Mouse (Mus musculus): ENCODE measurements around the gene Sdccag8. TPM values are rescaled to one million over a fixed set of nuclear protein-coding genes. Genes with fewer than 3 reads are reported as not detected.

Sdccag8 gene
- polyA plus RNA-seq, 1 experiment from 2014 or later, result 19.2 TPM

DNA sequence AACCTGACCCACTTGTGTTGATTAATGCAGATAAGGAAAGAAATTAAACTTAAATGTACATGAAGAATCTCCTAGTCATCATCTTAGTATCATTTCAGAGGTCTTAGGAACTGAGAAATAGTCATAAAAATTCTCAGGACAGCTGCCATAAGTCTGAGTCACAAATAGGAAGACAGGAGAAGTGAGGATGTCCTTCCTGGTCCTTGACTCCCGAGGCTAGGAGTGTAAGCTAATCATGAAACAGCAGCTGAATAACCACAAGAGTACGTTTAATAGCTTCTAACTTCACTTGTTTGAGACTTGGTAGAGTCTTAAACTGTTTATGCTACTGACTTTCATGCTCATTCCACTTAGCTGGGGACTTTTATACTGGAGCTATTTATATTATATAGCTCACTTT, 214.6 kb downstream of the Sdccag8 start:
- no peak for ATAC-seq (ENCODE audit: insufficient read depth, low FRiP score, low TSS enrichment)
- no peaks in the 10 kb centered on the region for H3K36me3 ChIP-seq (ENCODE audit: control insufficient read depth, insufficient read depth, low read length)
- no peaks in the 10 kb centered on the region for H3K9me3 ChIP-seq (ENCODE audit: control insufficient read depth, low read length)
- H3K27me3 ChIP-seq (ENCODE audit: control insufficient read depth, insufficient read depth, low read length), result no peaks in the 10 kb centered on the region
- no peaks in the 10 kb centered on the region for H3K4me1 ChIP-seq (ENCODE audit: control insufficient read depth, insufficient read depth, low read length)
- 91% methylated on average over 2 of the region's 2 CpGs for WGBS
- no peak overlapping the region for H3K4me3 ChIP-seq (ENCODE audit: low read depth, low read length)
- DNase-seq (ENCODE audit: low spot score), result no peak
- H3K9ac ChIP-seq (ENCODE audit: low read length), result no peak overlapping the region
- H3K4me2 ChIP-seq (ENCODE audit: low read depth), result no peak overlapping the region
- no peak overlapping the region for H3K27ac ChIP-seq (ENCODE audit: low read depth, low read length)

DNA sequence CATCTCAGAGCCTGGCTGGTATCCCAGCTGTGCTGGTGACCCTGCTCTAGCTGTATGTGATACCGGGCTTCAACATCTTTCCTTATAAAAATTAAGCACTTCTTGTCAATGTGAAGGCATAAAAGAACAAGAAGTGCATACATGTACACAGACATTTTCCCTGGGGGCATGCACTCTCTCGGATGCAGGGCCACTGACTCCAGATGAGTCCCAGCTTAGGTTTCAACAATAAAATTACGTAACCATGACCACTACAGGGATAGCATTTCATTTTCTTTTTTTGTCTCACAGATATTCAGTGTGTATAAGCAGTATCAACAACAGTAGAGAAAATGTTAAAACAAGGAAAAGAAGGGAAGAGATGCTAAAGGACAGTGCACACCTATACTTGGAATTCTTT, 216.2 kb downstream of the Sdccag8 start:
- 75% methylated on average over 3 of the region's 3 CpGs for WGBS
- Histone ChIP-seq H3K36me3 (ENCODE audit: control insufficient read depth, insufficient read depth, low read length) (no peaks in the 10 kb centered on the region), H3K27ac (ENCODE audit: low read depth, low read length) (no peak overlapping the region), H3K4me3 (ENCODE audit: low read depth, low read length) (no peak overlapping the region), H3K9me3 (ENCODE audit: control insufficient read depth, low read length) (no peaks in the 10 kb centered on the region), H3K4me1 (ENCODE audit: control insufficient read depth, insufficient read depth, low read length) (no peaks in the 10 kb centered on the region), H3K4me2 (ENCODE audit: low read depth) (no peak overlapping the region), H3K27me3 (ENCODE audit: control insufficient read depth, insufficient read depth, low read length) (no peaks in the 10 kb centered on the region), H3K9ac (ENCODE audit: low read length) (no peak overlapping the region)
- no peak for ATAC-seq (ENCODE audit: insufficient read depth, low FRiP score, low TSS enrichment)
- DNase-seq (ENCODE audit: low spot score), result no peak

DNA sequence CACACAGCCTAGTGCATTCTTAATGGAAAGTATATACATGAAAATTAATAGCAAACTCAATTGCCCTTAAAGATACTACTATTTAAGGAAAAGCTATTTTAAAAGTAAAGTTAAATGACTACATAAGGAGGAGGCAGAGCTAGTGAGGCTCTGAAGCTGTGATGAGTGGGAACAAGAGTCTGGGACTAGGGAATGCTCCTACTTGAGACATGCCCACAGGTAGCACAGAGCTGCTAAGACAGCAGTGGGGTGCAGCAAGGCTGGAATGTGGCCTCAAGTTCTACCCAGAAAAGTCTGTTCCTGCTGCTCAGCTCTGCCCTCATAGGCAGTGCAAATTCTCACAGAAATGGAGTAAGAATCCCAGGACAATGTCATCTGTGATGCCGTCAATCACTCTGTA, 216.7 kb downstream of the Sdccag8 start:
- H3K4me1 ChIP-seq (ENCODE audit: control insufficient read depth, insufficient read depth, low read length), result no peaks in the 10 kb centered on the region
- H3K4me3 ChIP-seq (ENCODE audit: low read depth, low read length), result no peak overlapping the region
- no peaks in the 10 kb centered on the region for H3K36me3 ChIP-seq (ENCODE audit: control insufficient read depth, insufficient read depth, low read length)
- no peaks in the 10 kb centered on the region for H3K27me3 ChIP-seq (ENCODE audit: control insufficient read depth, insufficient read depth, low read length)
- DNase-seq (ENCODE audit: low spot score) (no peak), ATAC-seq (ENCODE audit: insufficient read depth, low FRiP score, low TSS enrichment) (no peak)
- no peak overlapping the region for H3K27ac ChIP-seq (ENCODE audit: low read depth, low read length)
- 100% methylated on average over 1 of the region's 1 CpGs for WGBS
- H3K9me3 ChIP-seq (ENCODE audit: control insufficient read depth, low read length), result no peaks in the 10 kb centered on the region
- no peak overlapping the region for H3K9ac ChIP-seq (ENCODE audit: low read length)
- H3K4me2 ChIP-seq (ENCODE audit: low read depth), result no peak overlapping the region

DNA sequence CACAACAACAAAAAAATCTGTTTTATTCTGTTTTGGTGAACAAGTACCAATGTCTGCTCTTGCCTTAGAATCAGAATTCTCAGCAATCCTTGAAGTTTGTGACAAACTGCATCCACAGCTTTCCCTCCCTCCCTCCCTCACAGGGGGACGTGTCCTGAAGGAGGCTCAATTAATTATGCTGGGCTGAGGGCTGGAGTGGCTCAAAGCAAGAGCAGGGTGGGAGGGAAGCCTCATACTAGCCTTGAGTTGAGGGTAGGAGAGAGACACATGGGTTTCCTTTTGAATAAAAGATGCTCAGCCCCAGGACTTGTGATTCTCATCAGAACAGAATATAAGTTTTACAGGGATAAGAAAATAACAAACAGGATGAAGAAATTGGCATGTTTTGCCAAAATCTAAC, 217.8 kb downstream of the Sdccag8 start:
- Histone ChIP-seq H3K9ac (ENCODE audit: low read length) (no peak overlapping the region), H3K27ac (ENCODE audit: low read depth, low read length) (no peak overlapping the region), H3K36me3 (ENCODE audit: control insufficient read depth, insufficient read depth, low read length) (no peaks in the 10 kb centered on the region), H3K4me2 (ENCODE audit: low read depth) (no peak overlapping the region), H3K4me3 (ENCODE audit: low read depth, low read length) (no peak overlapping the region), H3K4me1 (ENCODE audit: control insufficient read depth, insufficient read depth, low read length) (no peaks in the 10 kb centered on the region), H3K27me3 (ENCODE audit: control insufficient read depth, insufficient read depth, low read length) (no peaks in the 10 kb centered on the region), H3K9me3 (ENCODE audit: control insufficient read depth, low read length) (no peaks in the 10 kb centered on the region)
- WGBS, result 21% methylated on average over 1 of the region's 1 CpGs
- no peak for ATAC-seq (ENCODE audit: insufficient read depth, low FRiP score, low TSS enrichment)
- no peak for DNase-seq (ENCODE audit: low spot score)

DNA sequence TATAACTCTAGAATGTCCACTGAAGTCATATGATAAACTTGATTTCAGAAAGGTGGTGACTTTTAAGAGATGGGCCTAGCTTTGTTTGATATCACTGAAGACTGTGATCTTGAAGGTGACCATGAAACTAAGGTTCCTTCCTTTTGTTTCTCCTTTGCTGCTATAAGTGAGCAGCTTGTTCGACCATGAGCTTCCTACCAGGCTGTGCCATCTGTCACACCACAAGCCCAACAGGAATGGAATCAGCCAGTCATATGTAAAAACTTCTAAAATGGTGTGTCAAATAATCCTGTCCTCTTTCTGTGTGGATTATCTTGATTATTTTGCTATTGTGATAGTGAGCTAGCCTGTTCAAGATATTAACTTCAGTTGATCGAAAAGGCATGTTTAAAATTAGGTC, 221.0 kb downstream of the Sdccag8 start:
- no peak overlapping the region for H3K9ac ChIP-seq (ENCODE audit: low read length)
- H3K27ac ChIP-seq (ENCODE audit: low read depth, low read length), result no peak overlapping the region
- no peaks in the 10 kb centered on the region for H3K36me3 ChIP-seq (ENCODE audit: control insufficient read depth, insufficient read depth, low read length)
- no peaks in the 10 kb centered on the region for H3K9me3 ChIP-seq (ENCODE audit: control insufficient read depth, low read length)
- H3K4me2 ChIP-seq (ENCODE audit: low read depth), result no peak overlapping the region
- WGBS, result 75% methylated on average over 2 of the region's 2 CpGs
- ATAC-seq (ENCODE audit: insufficient read depth, low FRiP score, low TSS enrichment) (no peak), DNase-seq (ENCODE audit: low spot score) (no peak)
- no peak overlapping the region for H3K4me3 ChIP-seq (ENCODE audit: low read depth, low read length)
- no peaks in the 10 kb centered on the region for H3K27me3 ChIP-seq (ENCODE audit: control insufficient read depth, insufficient read depth, low read length)
- H3K4me1 ChIP-seq (ENCODE audit: control insufficient read depth, insufficient read depth, low read length), result no peaks in the 10 kb centered on the region

DNA sequence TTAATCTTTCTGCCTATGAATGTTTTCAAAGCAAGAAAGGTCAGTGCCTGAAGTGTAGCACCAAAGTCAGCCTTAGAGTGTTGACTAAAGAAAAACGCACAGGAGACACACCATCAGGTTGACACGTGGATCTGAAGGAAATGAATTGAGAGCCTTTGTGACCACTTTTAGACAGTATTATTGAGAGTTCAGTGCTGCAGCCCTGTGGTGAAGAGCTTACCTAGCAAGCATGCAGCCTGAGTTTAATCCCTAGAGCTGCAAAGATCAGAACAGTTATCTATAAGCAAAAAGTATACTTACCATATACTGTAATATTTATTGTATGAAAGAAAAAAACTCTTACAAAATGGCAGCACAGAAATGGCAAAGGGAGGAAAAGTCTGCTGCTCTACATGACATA, 223.9 kb downstream of the Sdccag8 start:
- no peak for ATAC-seq (ENCODE audit: insufficient read depth, low FRiP score, low TSS enrichment)
- no peak overlapping the region for H3K9ac ChIP-seq (ENCODE audit: low read length)
- WGBS, result 66% methylated on average over 2 of the region's 2 CpGs
- H3K9me3 ChIP-seq (ENCODE audit: control insufficient read depth, low read length), result no peaks in the 10 kb centered on the region
- H3K36me3 ChIP-seq (ENCODE audit: control insufficient read depth, insufficient read depth, low read length), result no peaks in the 10 kb centered on the region
- no peaks in the 10 kb centered on the region for H3K4me1 ChIP-seq (ENCODE audit: control insufficient read depth, insufficient read depth, low read length)
- H3K27ac ChIP-seq (ENCODE audit: low read depth, low read length), result no peak overlapping the region
- H3K27me3 ChIP-seq (ENCODE audit: control insufficient read depth, insufficient read depth, low read length), result no peaks in the 10 kb centered on the region
- no peak for DNase-seq (ENCODE audit: low spot score)
- no peak overlapping the region for H3K4me3 ChIP-seq (ENCODE audit: low read depth, low read length)
- no peak overlapping the region for H3K4me2 ChIP-seq (ENCODE audit: low read depth)

DNA sequence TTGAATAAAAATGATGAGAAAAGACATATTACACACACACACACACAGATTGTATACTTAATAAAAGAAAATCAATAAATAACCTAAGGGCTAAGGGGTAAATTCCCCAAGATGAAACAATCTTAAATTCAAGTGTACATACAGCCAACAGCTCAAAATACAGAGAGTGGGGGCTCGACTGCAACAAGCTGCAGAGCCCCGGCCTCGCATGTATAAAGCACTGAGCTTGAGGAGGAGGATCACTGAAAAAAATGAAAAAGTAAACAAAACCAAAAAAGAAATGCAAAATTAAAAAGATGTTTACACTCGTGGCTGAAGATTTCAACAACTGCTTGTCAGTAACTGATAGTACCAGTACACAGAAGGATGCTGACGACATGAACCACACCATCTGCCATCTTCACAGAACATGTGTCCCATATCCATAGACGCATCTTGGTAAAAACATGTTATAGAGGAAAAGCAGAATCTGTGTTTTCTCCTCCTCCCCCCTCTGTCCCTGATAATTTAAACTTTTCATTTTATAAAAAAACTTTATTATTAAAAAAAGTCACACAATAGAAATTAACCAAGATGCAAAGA, 224.7 kb downstream of the Sdccag8 start:
- H3K9ac ChIP-seq (ENCODE audit: low read length), result no peak overlapping the region
- H3K4me1 ChIP-seq (ENCODE audit: control insufficient read depth, insufficient read depth, low read length), result no peaks in the 10 kb centered on the region
- H3K4me3 ChIP-seq (ENCODE audit: low read depth, low read length), result no peak overlapping the region
- no peak overlapping the region for H3K27ac ChIP-seq (ENCODE audit: low read depth, low read length)
- 81% methylated on average over 6 of the region's 6 CpGs for WGBS
- H3K36me3 ChIP-seq (ENCODE audit: control insufficient read depth, insufficient read depth, low read length), result no peaks in the 10 kb centered on the region
- ATAC-seq (ENCODE audit: insufficient read depth, low FRiP score, low TSS enrichment) (no peak), DNase-seq (ENCODE audit: low spot score) (no peak)
- H3K4me2 ChIP-seq (ENCODE audit: low read depth), result no peak overlapping the region
- no peaks in the 10 kb centered on the region for H3K9me3 ChIP-seq (ENCODE audit: control insufficient read depth, low read length)
- no peaks in the 10 kb centered on the region for H3K27me3 ChIP-seq (ENCODE audit: control insufficient read depth, insufficient read depth, low read length)

DNA sequence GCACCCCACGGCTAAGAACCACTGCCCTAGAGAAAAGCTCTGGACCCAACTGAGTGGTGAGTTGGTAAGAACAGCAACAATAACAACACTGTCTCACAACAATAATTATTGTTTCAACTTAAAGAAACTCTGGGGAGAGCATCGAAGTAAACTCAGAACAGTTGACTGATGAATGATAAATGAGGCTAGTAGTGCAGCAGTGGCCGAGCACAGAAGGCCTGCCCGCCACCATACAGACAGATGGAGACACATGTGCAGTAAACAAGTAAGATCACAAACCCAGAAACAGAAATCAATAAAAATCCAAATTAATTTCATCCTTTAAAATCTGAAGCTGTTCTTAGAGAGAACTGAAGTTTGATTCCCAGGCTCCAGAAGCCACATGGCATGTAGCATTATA, 225.6 kb downstream of the Sdccag8 start:
- DNase-seq (ENCODE audit: low spot score) (no peak), ATAC-seq (ENCODE audit: insufficient read depth, low FRiP score, low TSS enrichment) (no peak)
- no peaks in the 10 kb centered on the region for H3K36me3 ChIP-seq (ENCODE audit: control insufficient read depth, insufficient read depth, low read length)
- H3K27ac ChIP-seq (ENCODE audit: low read depth, low read length), result no peak overlapping the region
- no peaks in the 10 kb centered on the region for H3K4me1 ChIP-seq (ENCODE audit: control insufficient read depth, insufficient read depth, low read length)
- H3K4me2 ChIP-seq (ENCODE audit: low read depth), result no peak overlapping the region
- H3K9me3 ChIP-seq (ENCODE audit: control insufficient read depth, low read length), result no peaks in the 10 kb centered on the region
- WGBS, result 40% methylated on average over 4 of the region's 4 CpGs
- no peak overlapping the region for H3K4me3 ChIP-seq (ENCODE audit: low read depth, low read length)
- no peak overlapping the region for H3K9ac ChIP-seq (ENCODE audit: low read length)
- H3K27me3 ChIP-seq (ENCODE audit: control insufficient read depth, insufficient read depth, low read length), result no peaks in the 10 kb centered on the region

DNA sequence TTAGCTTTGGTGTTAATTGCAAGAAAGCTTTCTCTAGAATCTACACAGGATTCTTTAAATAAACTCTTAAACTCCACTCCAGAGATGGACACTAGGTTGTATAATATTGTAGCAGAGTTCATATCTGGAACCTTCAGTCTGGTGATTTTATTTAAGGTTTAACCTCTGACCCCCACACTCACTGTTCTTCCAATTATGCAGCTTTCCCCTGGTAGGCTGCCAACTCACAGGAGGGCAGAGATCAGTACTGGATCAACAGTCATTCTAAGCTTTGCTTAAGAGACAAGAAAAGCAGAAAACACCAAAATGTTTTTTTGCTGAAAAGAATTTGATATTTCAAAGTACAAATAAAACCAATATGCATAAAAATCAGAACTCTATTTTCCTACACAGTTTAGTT, 231.4 kb downstream of the Sdccag8 start:
- no peak for DNase-seq (ENCODE audit: low spot score)
- Histone ChIP-seq H3K9me3 (ENCODE audit: control insufficient read depth, low read length) (no peaks in the 10 kb centered on the region), H3K27ac (ENCODE audit: low read depth, low read length) (no peak overlapping the region), H3K36me3 (ENCODE audit: control insufficient read depth, insufficient read depth, low read length) (no peaks in the 10 kb centered on the region), H3K4me3 (ENCODE audit: low read depth, low read length) (no peak overlapping the region), H3K4me1 (ENCODE audit: control insufficient read depth, insufficient read depth, low read length) (no peaks in the 10 kb centered on the region), H3K9ac (ENCODE audit: low read length) (no peak overlapping the region), H3K4me2 (ENCODE audit: low read depth) (no peak overlapping the region), H3K27me3 (ENCODE audit: control insufficient read depth, insufficient read depth, low read length) (no peaks in the 10 kb centered on the region)
- no peak for ATAC-seq (ENCODE audit: insufficient read depth, low FRiP score, low TSS enrichment)

Measured in neural tube, embryonic 11.5 days (tissue).